Mouse (Mus musculus) cerebellum, postnatal 25 days (tissue): ENCODE results near the gene Elf5.

Experiments used
- DNase-seq, 2 experiments: peaks; one replicate each; pipeline ENCODE4 v3.0.0; 2021; ENCODE audit warnings: mixed read lengths in 2 of 2

The Elf5 gene

GRCm38 (mm10) chr2:103411348-103411747 is at the start of gene Elf5:
Gene Elf5 (plus strand): TSS chr2:103411688.
- no peak for DNase-seq

GRCm38 (mm10) chr2:103372541-103372940 is 38.9 kb upstream of the Elf5 start:
- no peak for DNase-seq

- no peak for DNase-seq
Observed at GRCm38 (mm10) chr2:103379502-103380160, 31.9 kb upstream of the Elf5 start.

GRCm38 (mm10) chr2:103382174-103382573 is 29.3 kb upstream of the Elf5 start:
- DNase-seq, result no peak

GRCm38 (mm10) chr2:103387881-103388280 is 23.6 kb upstream of the Elf5 start:
- DNase-seq, result no peak

- no peak for DNase-seq
Observed at GRCm38 (mm10) chr2:103388311-103388710, 23.2 kb upstream of the Elf5 start.

GRCm38 (mm10) chr2:103390086-103390988 is 21.2 kb upstream of the Elf5 start:
- peak; percentile 33 to 59 for DNase-seq

GRCm38 (mm10) chr2:103391626-103392025 is 19.9 kb upstream of the Elf5 start:
- no peak for DNase-seq

- DNase-seq, result no peak
Observed at GRCm38 (mm10) chr2:103398110-103398509, 13.4 kb upstream of the Elf5 start.

GRCm38 (mm10) chr2:103400691-103401090 is 10.8 kb upstream of the Elf5 start:
- DNase-seq, result no peak

GRCm38 (mm10) chr2:103406239-103406638 is 5.2 kb upstream of the Elf5 start:
- no peak for DNase-seq

GRCm38 (mm10) chr2:103411816-103412215 is 328 bp downstream of the Elf5 start:
- DNase-seq, result no peak

- DNase-seq, result no peak
Observed at GRCm38 (mm10) chr2:103413381-103413780, 1.9 kb downstream of the Elf5 start.

GRCm38 (mm10) chr2:103415774-103416173 is 4.3 kb downstream of the Elf5 start:
- DNase-seq, result no peak

- DNase-seq, result no peak
Observed at GRCm38 (mm10) chr2:103420650-103421507, 9.4 kb downstream of the Elf5 start.

GRCm38 (mm10) chr2:103423884-103424283 is 12.4 kb downstream of the Elf5 start:
- no peak for DNase-seq

- peak; percentile 59 to 73 for DNase-seq
Observed at GRCm38 (mm10) chr2:103424349-103425026, 13.0 kb downstream of the Elf5 start.

- no peak for DNase-seq
Observed at GRCm38 (mm10) chr2:103425456-103426063, 14.1 kb downstream of the Elf5 start.

- DNase-seq, result no peak
Observed at GRCm38 (mm10) chr2:103428356-103428755, 16.9 kb downstream of the Elf5 start.

- DNase-seq, result no peak
Observed at GRCm38 (mm10) chr2:103430712-103431111, 19.2 kb downstream of the Elf5 start.

- no peak for DNase-seq
Observed at GRCm38 (mm10) chr2:103432695-103433275, 21.3 kb downstream of the Elf5 start.

- no peak for DNase-seq
Observed at GRCm38 (mm10) chr2:103435110-103435509, 23.6 kb downstream of the Elf5 start.
